Mouse (Mus musculus) myocyte (in vitro differentiated cells): ENCODE data around the gene Rrm2. TPM values are rescaled to one million over a fixed set of nuclear protein-coding genes. Genes with fewer than 3 reads are reported as not detected.
A peak's percentile ranks its signal among the peaks of the same experiment; 100 is the strongest.

Experiments
- H3K27me3 ChIP-seq: one replicate; pipeline ENCODE4 v1.6.1; 2011; ENCODE audit not compliant: control insufficient read depth, insufficient read depth, insufficient read length
- H3K36me3 ChIP-seq: one replicate; pipeline ENCODE4 v1.6.1; 2011; ENCODE audit not compliant: control insufficient read depth, insufficient read depth
- H3K4me2 ChIP-seq: one replicate; pipeline ENCODE4 v1.6.1; 2011; ENCODE audit warnings: low read depth, control low read depth
- H3K4me3 ChIP-seq: one replicate; pipeline ENCODE4 v1.5.1; 2011; ENCODE audit warnings: mild to moderate bottlenecking, control low read depth, moderate library complexity
- H3K79me2 ChIP-seq: one replicate; pipeline ENCODE4 v1.6.1; 2011; ENCODE audit not compliant: control insufficient read depth, insufficient read depth
- H3ac ChIP-seq: one replicate; pipeline ENCODE4 v1.6.1; 2011; ENCODE audit not compliant: control insufficient read depth, insufficient read length
- CEBPB ChIP-seq: IDR thresholded peaks from 2 replicates; pipeline ENCODE4 v1.6.1; 2011; ENCODE audit warnings: mild to moderate bottlenecking, moderate library complexity; ENCODE audit not compliant: poor library complexity, insufficient read depth, severe bottlenecking
- E2F4 ChIP-seq: IDR thresholded peaks from one replicate; pipeline ENCODE4 v1.6.1; 2011; ENCODE audit warnings: mild to moderate bottlenecking, control low read depth, moderate library complexity; ENCODE audit not compliant: insufficient read depth
- MAX ChIP-seq: IDR thresholded peaks from one replicate; pipeline ENCODE4 v1.6.1; 2011; ENCODE audit warnings: low read depth, mild to moderate bottlenecking, control low read depth
- MYOD1 ChIP-seq, 3 experiments: IDR thresholded peaks; one replicate each; pipeline ENCODE4 v1.6.1; 2011; ENCODE audit warnings: control low read depth in 2 of 3, low read depth in 2 of 3, mild to moderate bottlenecking in 2 of 3, moderate library complexity in 1 of 3; ENCODE audit not compliant: insufficient read length in 2 of 3, control insufficient read depth in 1 of 3
- MYOG ChIP-seq, 3 experiments: IDR thresholded peaks; one replicate each; pipeline ENCODE4 v1.6.1; 2011; ENCODE audit warnings: control low read depth in 2 of 3, low read depth in 2 of 3, mild to moderate bottlenecking in 2 of 3; ENCODE audit not compliant: insufficient read length in 2 of 3, control insufficient read depth in 1 of 3, insufficient read depth in 1 of 3
- POLR2A ChIP-seq: IDR thresholded peaks from one replicate; pipeline ENCODE4 v1.6.1; 2011; ENCODE audit warnings: low read depth, mild to moderate bottlenecking, control low read depth, moderate library complexity; ENCODE audit not compliant: insufficient read length
- POLR2AphosphoS2 ChIP-seq: IDR thresholded peaks from one replicate; pipeline ENCODE4 v1.6.1; 2011; ENCODE audit warnings: low read depth, control low read depth; ENCODE audit not compliant: insufficient read length
- REST ChIP-seq: IDR thresholded peaks from one replicate; pipeline ENCODE4 v1.6.1; 2011; ENCODE audit warnings: mild to moderate bottlenecking, control low read depth, moderate library complexity; ENCODE audit not compliant: insufficient read depth, insufficient read length
- SRF ChIP-seq: IDR thresholded peaks from one replicate; pipeline ENCODE4 v1.6.1; 2011; ENCODE audit warnings: low read depth; ENCODE audit not compliant: control insufficient read depth, insufficient read length
- TCF12 ChIP-seq: IDR thresholded peaks from one replicate; pipeline ENCODE4 v1.6.1; 2011; ENCODE audit warnings: mild to moderate bottlenecking, control low read depth; ENCODE audit not compliant: poor library complexity, insufficient read depth, severe bottlenecking
- TCF3 ChIP-seq: IDR thresholded peaks from one replicate; pipeline ENCODE4 v1.6.1; 2011; ENCODE audit warnings: low read depth, control low read depth; ENCODE audit not compliant: insufficient read length
- USF1 ChIP-seq: IDR thresholded peaks from one replicate; pipeline ENCODE4 v1.6.1; 2011; ENCODE audit warnings: low read depth, mild to moderate bottlenecking, control low read depth, moderate library complexity
- polyA plus RNA-seq: library from polyadenylated mRNA; unstranded; fragments of >200 nt; fragmentation: generic; extraction: Trizol; gene quantifications from one replicate; pipeline ENCODE4 v1.2.1, GENCODE M21; 2012; ENCODE audit warnings: missing spikeins

Gene Rrm2
- polyA plus RNA-seq, 1 experiment: 73.0 TPM

GRCm38 (mm10) chr12:24716721-24717301, 8.8 kb downstream of the Rrm2 start:
- TF ChIP-seq USF1 (no peak), POLR2AphosphoS2 (no peak), SRF (no peak), MYOD1 (IDR thresholded peaks at IDR 0.05; ENCODE audit: control insufficient read depth in 1 of 3, insufficient read length in 2 of 3, low read depth in 2 of 3) (no peak), MYOG (IDR thresholded peaks at IDR 0.05; ENCODE audit: control insufficient read depth in 1 of 3, insufficient read depth in 1 of 3, insufficient read length in 2 of 3, low read depth in 2 of 3) (no peak), CEBPB (no peak), TCF3 (no peak), POLR2A (no peak)

GRCm38 (mm10) chr12:24723434-24723833, 15.4 kb downstream of the Rrm2 start:
- TF ChIP-seq MYOD1 (IDR thresholded peaks at IDR 0.05; ENCODE audit: control insufficient read depth in 1 of 3, insufficient read length in 2 of 3, low read depth in 2 of 3) (no peak), REST (no peak), POLR2AphosphoS2 (no peak), E2F4 (no peak), MYOG (IDR thresholded peaks at IDR 0.05; ENCODE audit: control insufficient read depth in 1 of 3, insufficient read depth in 1 of 3, insufficient read length in 2 of 3, low read depth in 2 of 3) (no peak), POLR2A (no peak), USF1 (no peak), TCF12 (no peak), TCF3 (no peak)

More at GRCm38 (mm10) chr12:24716721-24717301, 8.8 kb downstream of the Rrm2 start:
- H3K4me2 ChIP-seq: no peak overlapping the region
- peaks cover 6% of the 10 kb centered on the region for H3K36me3 ChIP-seq
- peaks cover 7% of the 10 kb centered on the region for H3K79me2 ChIP-seq
- H3K4me3 ChIP-seq: no peak overlapping the region
- no peaks in the 10 kb centered on the region for H3K27me3 ChIP-seq
- no peak overlapping the region for H3ac ChIP-seq

GRCm38 (mm10) chr12:24723859-24724258, 15.8 kb downstream of the Rrm2 start:
- Histone ChIP-seq H3K4me3 (no peak overlapping the region), H3K79me2 (no peaks in the 10 kb centered on the region), H3K27me3 (no peaks in the 10 kb centered on the region), H3K36me3 (no peaks in the 10 kb centered on the region), H3ac (no peak overlapping the region), H3K4me2 (peak overlapping the region; percentile 22)
- TF ChIP-seq MYOD1 (IDR thresholded peaks at IDR 0.05; ENCODE audit: control insufficient read depth in 1 of 3, insufficient read length in 2 of 3, low read depth in 2 of 3): no peak
- no peak for TF ChIP-seq POLR2A
- no peak for TF ChIP-seq MAX
- TF ChIP-seq USF1: no peak
- no peak for TF ChIP-seq MYOG (IDR thresholded peaks at IDR 0.05; ENCODE audit: control insufficient read depth in 1 of 3, insufficient read depth in 1 of 3, insufficient read length in 2 of 3, low read depth in 2 of 3)
- no peak for TF ChIP-seq POLR2AphosphoS2
- TF ChIP-seq REST: no peak
- no peak for TF ChIP-seq CEBPB
- TF ChIP-seq SRF: no peak
- no peak for TF ChIP-seq TCF12

More at GRCm38 (mm10) chr12:24723434-24723833, 15.4 kb downstream of the Rrm2 start:
- Histone ChIP-seq H3K4me3 (no peak overlapping the region), H3K79me2 (no peaks in the 10 kb centered on the region), H3K4me2 (peak overlapping the region; percentile 22), H3K27me3 (no peaks in the 10 kb centered on the region), H3K36me3 (no peaks in the 10 kb centered on the region), H3ac (no peak overlapping the region)

GRCm38 (mm10) chr12:24724369-24724768, 16.3 kb downstream of the Rrm2 start:
- Histone ChIP-seq H3K4me2 (peak overlapping the region; percentile 22), H3K36me3 (no peaks in the 10 kb centered on the region), H3ac (no peak overlapping the region), H3K27me3 (no peaks in the 10 kb centered on the region), H3K79me2 (no peaks in the 10 kb centered on the region), H3K4me3 (no peak overlapping the region)
- no peak for TF ChIP-seq POLR2A
- no peak for TF ChIP-seq TCF12
- no peak for TF ChIP-seq REST
- TF ChIP-seq POLR2AphosphoS2: no peak
- no peak for TF ChIP-seq SRF
- TF ChIP-seq CEBPB: no peak
- TF ChIP-seq MYOG (IDR thresholded peaks at IDR 0.05; ENCODE audit: control insufficient read depth in 1 of 3, insufficient read depth in 1 of 3, insufficient read length in 2 of 3, low read depth in 2 of 3): no peak
- no peak for TF ChIP-seq USF1
- no peak for TF ChIP-seq MYOD1 (IDR thresholded peaks at IDR 0.05; ENCODE audit: control insufficient read depth in 1 of 3, insufficient read length in 2 of 3, low read depth in 2 of 3)
- TF ChIP-seq MAX: no peak
- no peak for TF ChIP-seq TCF3
- no peak for TF ChIP-seq E2F4
